Comparison of ENCODE assay signal across 8 mouse cellular contexts in genomic region chr9:92499710-92500410, GRCm38 (mm10). TPM values are rescaled to one million over a fixed set of nuclear protein-coding genes. Genes with fewer than 3 reads are reported as not detected.
DNase-seq lines count a peak whose midpoint lies in the region; ATAC-seq and TF ChIP-seq lines count a peak whose summit lies in the region.

No protein-coding gene starts in this region.

- H3K27ac ChIP-seq in bone marrow macrophage, adult 2 months (ENCODE audit: insufficient read depth, low read depth, low read length): no peak overlapping the region
- no peak overlapping the region for H3K27ac ChIP-seq in embryonic fibroblast, embryonic 13.5 days (ENCODE audit: insufficient read depth, low read length)
- no peak overlapping the region for H3K27ac ChIP-seq in lung, embryonic 15.5 days

- no peaks in the 10 kb centered on the region for H3K36me3 ChIP-seq in lung, embryonic 15.5 days

- TF ChIP-seq CTCF in bone marrow macrophage, adult 2 months (IDR thresholded peaks at IDR 0.05; ENCODE audit: low read depth, low read length): peak; percentile 70; the same call in 1 of the 2 replicates
- peak; percentile 50; the same call in 1 of the 2 replicates for TF ChIP-seq CTCF in embryonic fibroblast, embryonic 13.5 days (IDR thresholded peaks at IDR 0.05; ENCODE audit: borderline replicate concordance, insufficient read depth, low read length)

- H3K4me1 ChIP-seq in bone marrow macrophage, adult 2 months (ENCODE audit: control insufficient read depth, insufficient read depth, low read length): no peaks in the 10 kb centered on the region
- H3K4me1 ChIP-seq in embryonic fibroblast, embryonic 13.5 days (ENCODE audit: control insufficient read depth, insufficient read depth, low read length): no peaks in the 10 kb centered on the region
- H3K4me1 ChIP-seq in lung, embryonic 15.5 days: no peaks in the 10 kb centered on the region

- H3K4me3 ChIP-seq in bone marrow macrophage, adult 2 months (ENCODE audit: insufficient read depth, low read length): no peak overlapping the region
- no peak overlapping the region for H3K4me3 ChIP-seq in embryonic fibroblast, embryonic 13.5 days (ENCODE audit: insufficient read depth, low read length)
- no peak overlapping the region for H3K4me3 ChIP-seq in lung, embryonic 15.5 days

- DNase-seq in ES-CJ7 (ENCODE audit: low read depth, low spot score): peak; percentile 78
- DNase-seq in heart, postnatal 14 days: peak; percentile 87 to 94
- DNase-seq in layer of hippocampus, adult 11-12 months (ENCODE audit: low spot score): peak; percentile 76
- DNase-seq in retina, postnatal 1 day: peak; percentile 85
- peak; percentile 95 for DNase-seq in thymus, postnatal 4 days

- H3K9ac ChIP-seq in lung, embryonic 15.5 days: no peak overlapping the region

- H3K27me3 ChIP-seq in lung, embryonic 15.5 days: no peaks in the 10 kb centered on the region

- intact Hi-C loops in heart, postnatal 14 days (cut with DNase I): loop anchor here (1.0 to 5.0 kb wide), 4 partner anchors 42 to 378 kb away; partner anchors contain the start of gene Plod2

- no peak overlapping the region for H3K4me2 ChIP-seq in lung, embryonic 15.5 days

- 31% methylated on average over 12 of the region's 12 CpGs for WGBS in lung, embryonic 15.5 days

- H3K9me3 ChIP-seq in lung, embryonic 15.5 days: no peaks in the 10 kb centered on the region

- TF ChIP-seq POLR2A in bone marrow macrophage, adult 2 months (IDR thresholded peaks at IDR 0.05; ENCODE audit: borderline replicate concordance, low read depth, low read length): no peak
- TF ChIP-seq POLR2A in embryonic fibroblast, embryonic 13.5 days (IDR thresholded peaks at IDR 0.05; ENCODE audit: low read depth, low read length): no peak

- peak; percentile 43; the same call in 1 of the 2 replicates for ATAC-seq in lung, embryonic 15.5 days (ENCODE audit: borderline replicate concordance, extremely low read depth, low FRiP score, low TSS enrichment)

RNA-seq across cellular contexts. Expression of gene Plod2, which starts 42.2 kb away (rescaled TPM):
- 0.59 and 0.76 TPM in 2 replicates for polyA plus RNA-seq in bone marrow macrophage, adult 2 months (2012; ENCODE audit: insufficient read depth, insufficient read length, missing spikeins)
- 88.6 and 107 TPM in 2 replicates for polyA plus RNA-seq in embryonic fibroblast, embryonic 13.5 days (2011; ENCODE audit: insufficient read length, low read depth, missing spikeins)
- total RNA-seq in heart, postnatal 14 days (2021): 10 to 100 TPM; 20.1 to 23.4 TPM
- polyA plus RNA-seq in lung, embryonic 15.5 days (2015; fragmentation: Nextera tagmentation; extraction: Ambion mirVana): 48.4 and 49.0 TPM in 2 replicates

RNA-seq across cellular contexts. Expression of gene Plscr4, which starts 42.7 kb away (rescaled TPM):
- 10.8 and 13.3 TPM in 2 replicates for polyA plus RNA-seq in bone marrow macrophage, adult 2 months (2012; ENCODE audit: insufficient read depth, insufficient read length, missing spikeins)
- polyA plus RNA-seq in embryonic fibroblast, embryonic 13.5 days (2011; ENCODE audit: insufficient read length, low read depth, missing spikeins): 1.5 and 2.0 TPM in 2 replicates
- 10 to 100 TPM; 10.4 to 12.2 TPM for total RNA-seq in heart, postnatal 14 days (2021)
- polyA plus RNA-seq in lung, embryonic 15.5 days (2015; fragmentation: Nextera tagmentation; extraction: Ambion mirVana): 16.0 and 17.3 TPM in 2 replicates

Comparison
In these comparisons a context has a peak if more than half of its experiments do, and no peak if none do; other contexts are left out.
1. RNA of gene Plod2, which starts 42.2 kb away (polyA plus RNA-seq): 88.6 to 107 TPM in embryonic fibroblast, embryonic 13.5 days and 48.4 to 49.0 TPM in lung, embryonic 15.5 days; 0.59 to 0.76 TPM in bone marrow macrophage, adult 2 months; every median in the first group is over 10 times any median in the second.
2. Peak in every context shown above with its lines, with median percentiles within 50 percentile points of each other: DNase-seq.